Mouse (Mus musculus) embryonic fibroblast, embryonic 13.5 days (primary cell): ENCODE results near the gene Pck1.

Source experiments
- CTCF ChIP-seq: IDR thresholded peaks from 2 replicates; pipeline ENCODE4 v1.5.1; 2011; ENCODE audit warnings: mild to moderate bottlenecking, control low read depth, low read length, moderate library complexity, borderline replicate concordance; ENCODE audit not compliant: insufficient read depth
- POLR2A ChIP-seq: IDR thresholded peaks from 2 replicates; pipeline ENCODE4 v1.6.1; 2011; ENCODE audit warnings: low read depth, mild to moderate bottlenecking, control low read depth, low read length, moderate library complexity

- TF ChIP-seq CTCF (no peak), POLR2A (no peak)
Observed at GRCm38 (mm10) chr2:173158390-173159055, 5.7 kb downstream of the Pck1 start.
